Mouse (Mus musculus): Measurements from ENCODE around the gene Olfr1084.
"Not testable (repeated sequence)": the region's sequence is repeated elsewhere in the genome, so short reads cannot be mapped to it uniquely, and the experiment has no call there.

The Olfr1084 gene

DNA sequence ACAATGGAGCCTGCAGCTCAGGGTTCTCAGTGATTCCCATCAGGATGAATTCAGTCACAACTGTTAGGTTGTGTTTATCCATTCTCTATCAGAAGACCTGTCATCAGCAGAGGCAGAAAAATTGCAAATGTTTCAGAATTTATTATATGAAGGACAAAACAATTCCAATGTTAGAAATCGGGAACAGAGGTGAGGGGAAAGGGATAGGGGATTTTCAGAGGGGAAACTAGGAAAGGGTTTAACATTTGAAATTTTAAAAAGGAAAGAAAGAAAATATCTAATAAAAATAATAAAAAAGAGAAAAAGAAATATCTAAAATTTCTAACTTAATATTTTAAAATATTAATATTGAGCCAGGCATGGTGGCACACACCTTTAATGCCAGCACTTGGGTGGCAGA lies at the start of gene Olfr1084:
TSS of gene Olfr1084 (minus strand) at position 101 of the 400 bp plus-strand sequence.
- not testable (repeated sequence) for DNase-seq

DNA sequence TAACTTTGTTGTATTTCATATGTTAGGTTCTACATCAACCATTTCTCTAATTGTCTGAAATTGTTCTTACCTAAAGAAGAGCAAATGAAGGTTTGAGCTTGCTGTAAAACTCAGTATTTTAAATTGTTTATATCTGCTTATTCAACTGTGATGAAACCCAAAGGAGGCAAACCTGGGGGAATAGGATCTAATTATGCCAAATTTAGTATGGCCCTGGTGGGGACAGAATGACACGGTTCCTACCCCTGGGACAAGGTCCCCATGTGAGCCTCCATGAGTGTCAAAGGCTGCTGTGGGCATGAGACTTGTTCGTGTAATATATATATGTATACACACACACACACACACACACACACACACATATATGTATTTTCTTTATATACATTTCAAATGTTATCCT lies 40.5 kb upstream of the Olfr1084 start, which contains the start of gene Olfr1086:
TSS of gene Olfr1086 (minus strand) at position 101 of the 400 bp plus-strand sequence.
- no peak for DNase-seq

DNA sequence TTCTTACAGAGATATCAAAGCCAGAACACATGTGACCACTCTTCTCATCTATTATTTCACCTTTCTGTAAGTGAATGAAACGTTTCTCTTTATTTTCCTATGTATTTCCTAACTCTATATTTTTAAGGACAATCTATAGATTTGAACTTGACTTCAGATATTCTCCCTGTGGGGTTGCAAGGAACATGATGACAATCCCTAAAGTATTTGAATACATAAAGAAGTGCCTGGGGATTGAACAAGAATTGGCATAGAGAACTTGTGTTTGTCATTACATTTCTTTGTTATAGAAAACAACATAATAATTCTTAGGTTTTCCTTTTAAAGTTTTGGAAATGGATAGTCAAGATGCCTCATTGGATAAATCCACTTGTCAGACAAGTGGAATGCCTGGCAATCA lies 22.4 kb upstream of the Olfr1084 start, which contains the start of gene Olfr1085:
TSS of gene Olfr1085 (minus strand) at position 101 of the 400 bp plus-strand sequence.
- no peak for DNase-seq

DNA sequence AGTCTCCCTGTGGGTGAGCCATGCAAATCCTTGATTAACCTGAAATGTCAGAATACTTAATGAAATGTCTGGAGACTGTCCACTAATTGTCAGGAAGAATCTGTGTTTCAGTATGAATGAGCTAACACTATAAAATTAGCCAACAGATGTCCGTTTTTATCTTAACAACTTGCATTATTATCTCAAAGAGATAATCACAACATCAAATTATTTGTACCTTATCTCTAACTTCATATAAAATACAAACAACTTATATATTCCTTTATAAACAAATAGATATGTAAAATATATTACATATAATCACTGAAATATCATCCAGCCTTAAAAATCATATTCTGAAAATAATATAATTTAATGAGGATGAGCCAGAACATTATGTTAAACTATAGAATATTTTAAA lies 40.7 kb downstream of the Olfr1084 start, which contains the start of gene Olfr1082:
TSS of gene Olfr1082 (minus strand) at position 101 of the 400 bp plus-strand sequence.
- DNase-seq: not testable (repeated sequence)

Data from kidney, postnatal 25 days (tissue).